Mouse (Mus musculus): ENCODE data around the gene Tmem14a.
"Not testable (repeated sequence)": the region's sequence is repeated elsewhere in the genome, so short reads cannot be mapped to it uniquely, and the experiment has no call there.

- not testable (repeated sequence) for TF ChIP-seq EP300, CTCF (IDR thresholded peaks at IDR 0.05; ENCODE audit: low read depth)
Observed at GRCm38 (mm10) chr1:21259981-21260380, 41.6 kb downstream of the Tmem14a start.
